Mouse (Mus musculus): ENCODE measurements at regions not wholly inside any gene's neighbourhood (a gene's known extent, or its start where the extent isn't known, plus 50 kb on each side); places are given as distances from the start of the nearest gene placed in this dataset.

DNA sequence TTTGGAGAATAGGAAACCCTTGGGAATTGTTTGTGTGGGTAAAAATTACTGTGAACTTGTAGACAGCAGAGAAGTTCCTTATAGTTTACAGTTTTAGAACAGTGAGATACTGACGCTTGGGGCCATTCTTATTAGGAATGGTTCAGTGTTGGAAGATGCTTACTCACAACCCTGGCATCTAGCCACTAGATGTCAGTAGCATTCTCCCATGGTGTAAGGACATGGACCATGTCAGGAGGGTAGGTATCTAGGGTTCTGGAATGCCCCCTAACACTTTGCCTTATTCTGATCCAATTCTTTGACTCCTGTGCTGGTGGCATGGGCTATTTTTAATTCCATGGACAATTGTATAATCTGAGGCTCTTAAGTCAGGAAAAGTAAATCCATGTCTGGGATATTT, 185.3 kb upstream of the Ccn2 start:
- H3K4me3 ChIP-seq (ENCODE audit: low read depth, low read length), result no peak overlapping the region
- ATAC-seq (ENCODE audit: low FRiP score), result no peak
- H3K4me1 ChIP-seq (replicated peaks; ENCODE audit: control insufficient read depth, insufficient read depth, low read length), result 0 out of 2 replicates have a peak, but pooled peaks cover 3% of the 10 kb centered on the region
- H3K9me3 ChIP-seq (ENCODE audit: control insufficient read depth, low read length), result no peaks in the 10 kb centered on the region
- H3K27ac ChIP-seq (ENCODE audit: low read depth, low read length), result no peak overlapping the region
- H3K27me3 ChIP-seq (ENCODE audit: control insufficient read depth, insufficient read depth, low read length), result no peaks in the 10 kb centered on the region
- DNase-seq (ENCODE audit: low spot score), result peak; percentile 36
- 51% methylated on average over 1 of the region's 1 CpGs for WGBS
- H3K9ac ChIP-seq (ENCODE audit: low read depth, low read length), result no peak overlapping the region
- no peaks in the 10 kb centered on the region for H3K36me3 ChIP-seq (ENCODE audit: control insufficient read depth, insufficient read depth, low read length)
- H3K4me2 ChIP-seq (replicated peaks; ENCODE audit: low read depth, low read length), result no peak overlapping the region

DNA sequence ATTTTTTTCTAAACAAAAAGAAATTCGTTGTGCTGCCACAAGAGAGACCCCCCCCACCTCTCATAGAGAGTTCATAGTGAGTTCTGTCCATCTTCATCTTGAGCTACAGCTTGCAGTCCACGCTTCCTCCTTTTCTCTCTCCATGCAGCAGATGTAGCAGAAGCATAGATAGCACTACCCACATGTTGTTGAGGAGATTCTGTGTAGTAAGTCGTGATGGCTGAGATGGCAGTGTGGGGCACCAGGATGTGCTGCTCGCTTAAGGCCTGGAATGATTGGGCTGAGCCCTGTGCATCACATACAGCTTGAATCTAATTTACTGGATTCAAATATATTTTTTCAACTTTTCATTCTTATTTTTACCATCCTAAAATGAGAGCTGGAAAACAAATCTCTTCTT, 184.4 kb upstream of the Ccn2 start:
- H3K4me2 ChIP-seq (replicated peaks; ENCODE audit: low read depth, low read length), result no peak overlapping the region
- H3K9me3 ChIP-seq (ENCODE audit: control insufficient read depth, low read length), result no peaks in the 10 kb centered on the region
- no peak overlapping the region for H3K4me3 ChIP-seq (ENCODE audit: low read depth, low read length)
- no peaks in the 10 kb centered on the region for H3K36me3 ChIP-seq (ENCODE audit: control insufficient read depth, insufficient read depth, low read length)
- ATAC-seq (ENCODE audit: low FRiP score) (no peak), DNase-seq (ENCODE audit: low spot score) (no peak)
- H3K9ac ChIP-seq (ENCODE audit: low read depth, low read length), result no peak overlapping the region
- H3K27ac ChIP-seq (ENCODE audit: low read depth, low read length), result no peak overlapping the region
- 83% methylated on average over 4 of the region's 4 CpGs for WGBS
- 0 out of 2 replicates have a peak, but pooled peaks cover 3% of the 10 kb centered on the region for H3K4me1 ChIP-seq (replicated peaks; ENCODE audit: control insufficient read depth, insufficient read depth, low read length)
- H3K27me3 ChIP-seq (ENCODE audit: control insufficient read depth, insufficient read depth, low read length), result no peaks in the 10 kb centered on the region

DNA sequence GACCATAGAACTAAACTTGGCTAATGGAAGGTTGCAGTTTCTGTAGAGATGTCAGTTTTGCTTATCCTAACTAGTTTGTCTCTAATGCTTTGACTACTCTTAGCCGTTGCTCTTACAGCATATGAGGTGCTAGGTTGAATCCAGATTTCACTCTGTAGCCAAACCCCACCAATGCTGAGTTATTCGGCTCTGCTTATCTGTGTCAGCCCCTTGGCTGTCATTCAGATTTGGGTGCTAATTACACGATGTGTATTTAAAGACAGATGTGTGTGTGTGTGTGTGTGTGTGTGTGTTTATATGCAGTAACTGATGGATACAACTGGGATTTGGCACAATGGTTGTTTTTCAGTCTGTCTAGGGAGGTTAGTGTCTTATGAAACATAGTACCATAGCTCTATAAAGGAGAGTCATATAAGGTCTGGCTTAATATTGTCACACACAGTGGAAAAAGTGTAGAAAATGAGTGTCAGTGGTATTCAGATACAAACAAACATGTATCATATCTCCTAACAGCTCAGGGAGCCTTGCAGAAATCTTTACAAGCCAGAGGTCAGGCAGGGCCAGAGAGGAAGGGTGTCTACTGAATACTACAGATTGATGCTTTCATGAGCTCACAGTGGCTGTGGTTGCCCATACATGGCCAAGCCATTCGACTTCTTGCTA, 172.6 kb upstream of the Ccn2 start:
- WGBS, result 84% methylated on average over 4 of the region's 4 CpGs
- DNase-seq (ENCODE audit: low spot score), result no peak
- Histone ChIP-seq H3K9ac (ENCODE audit: low read depth, low read length) (no peak overlapping the region), H3K9me3 (ENCODE audit: control insufficient read depth, low read length) (no peaks in the 10 kb centered on the region), H3K27ac (ENCODE audit: low read depth, low read length) (no peak overlapping the region), H3K4me1 (replicated peaks; ENCODE audit: control insufficient read depth, insufficient read depth, low read length) (no peaks in the 10 kb centered on the region), H3K4me3 (ENCODE audit: low read depth, low read length) (no peak overlapping the region), H3K4me2 (replicated peaks; ENCODE audit: low read depth, low read length) (no peak overlapping the region), H3K27me3 (ENCODE audit: control insufficient read depth, insufficient read depth, low read length) (no peaks in the 10 kb centered on the region), H3K36me3 (ENCODE audit: control insufficient read depth, insufficient read depth, low read length) (no peaks in the 10 kb centered on the region)
- no peak for ATAC-seq (ENCODE audit: low FRiP score)

DNA sequence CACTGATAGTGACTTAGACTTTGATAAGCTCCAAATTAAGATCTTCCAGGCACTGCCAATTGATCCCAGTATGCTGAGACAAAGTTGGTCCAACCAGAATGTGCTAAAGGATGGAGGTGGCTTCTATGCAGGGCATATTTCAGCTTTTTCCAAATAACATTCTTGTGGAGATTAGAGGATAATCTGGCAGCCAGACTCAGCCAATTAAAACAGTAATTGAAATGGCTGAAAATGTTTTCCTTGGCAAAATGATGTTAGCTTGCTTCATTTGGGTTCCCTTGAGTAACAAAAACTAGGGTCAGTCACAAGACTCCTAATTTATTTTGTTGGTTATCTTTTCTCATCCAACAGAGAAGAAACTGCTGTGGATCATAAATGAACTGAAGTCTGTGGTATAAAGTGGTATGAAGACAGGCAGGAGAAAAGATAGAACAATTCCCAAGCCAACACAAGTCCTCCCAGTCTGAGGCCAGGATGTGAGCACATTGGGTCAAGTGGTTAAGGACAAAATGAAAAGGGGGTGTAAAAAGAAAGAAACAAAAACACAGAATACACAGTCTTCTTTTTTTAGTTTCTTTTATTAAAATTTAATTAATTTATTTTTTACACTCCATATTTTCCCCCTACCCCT, 161.4 kb upstream of the Ccn2 start:
- no peak overlapping the region for H3K27ac ChIP-seq (ENCODE audit: low read depth, low read length)
- no peaks in the 10 kb centered on the region for H3K27me3 ChIP-seq (ENCODE audit: control insufficient read depth, insufficient read depth, low read length)
- no peak overlapping the region for H3K4me3 ChIP-seq (ENCODE audit: low read depth, low read length)
- H3K4me2 ChIP-seq (replicated peaks; ENCODE audit: low read depth, low read length), result no peak overlapping the region
- DNase-seq (ENCODE audit: low spot score), result no peak
- no peaks in the 10 kb centered on the region for H3K9me3 ChIP-seq (ENCODE audit: control insufficient read depth, low read length)
- H3K36me3 ChIP-seq (ENCODE audit: control insufficient read depth, insufficient read depth, low read length), result no peaks in the 10 kb centered on the region
- no peak for ATAC-seq (ENCODE audit: low FRiP score)
- no peak overlapping the region for H3K9ac ChIP-seq (ENCODE audit: low read depth, low read length)
- H3K4me1 ChIP-seq (replicated peaks; ENCODE audit: control insufficient read depth, insufficient read depth, low read length), result no peaks in the 10 kb centered on the region

DNA sequence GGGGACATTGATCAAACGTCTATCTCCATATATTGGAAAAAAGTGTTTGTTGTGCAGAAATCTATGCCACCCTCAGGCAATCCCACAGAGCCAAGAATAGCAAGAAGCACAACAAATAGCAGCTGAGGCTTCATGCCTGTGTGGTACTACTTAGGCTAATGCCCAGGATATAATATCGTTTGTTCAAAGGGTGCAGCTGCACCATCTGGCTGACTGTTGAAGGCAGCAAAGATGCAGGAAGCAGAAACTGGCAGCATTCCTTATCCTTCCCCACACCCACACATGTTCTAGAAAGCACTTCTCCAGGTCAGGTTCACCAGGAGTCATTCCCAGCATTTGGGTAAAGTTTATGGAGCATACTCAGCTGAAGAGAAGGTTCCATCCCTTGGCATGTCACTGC, 158.1 kb upstream of the Ccn2 start:
- Histone ChIP-seq H3K9ac (ENCODE audit: low read depth, low read length) (no peak overlapping the region), H3K4me3 (ENCODE audit: low read depth, low read length) (no peak overlapping the region), H3K4me2 (replicated peaks; ENCODE audit: low read depth, low read length) (no peak overlapping the region), H3K4me1 (replicated peaks; ENCODE audit: control insufficient read depth, insufficient read depth, low read length) (no peaks in the 10 kb centered on the region), H3K27me3 (ENCODE audit: control insufficient read depth, insufficient read depth, low read length) (no peaks in the 10 kb centered on the region), H3K36me3 (ENCODE audit: control insufficient read depth, insufficient read depth, low read length) (no peaks in the 10 kb centered on the region), H3K9me3 (ENCODE audit: control insufficient read depth, low read length) (no peaks in the 10 kb centered on the region), H3K27ac (ENCODE audit: low read depth, low read length) (no peak overlapping the region)
- ATAC-seq (ENCODE audit: low FRiP score) (no peak), DNase-seq (ENCODE audit: low spot score) (no peak)
- 78% methylated on average over 2 of the region's 2 CpGs for WGBS

DNA sequence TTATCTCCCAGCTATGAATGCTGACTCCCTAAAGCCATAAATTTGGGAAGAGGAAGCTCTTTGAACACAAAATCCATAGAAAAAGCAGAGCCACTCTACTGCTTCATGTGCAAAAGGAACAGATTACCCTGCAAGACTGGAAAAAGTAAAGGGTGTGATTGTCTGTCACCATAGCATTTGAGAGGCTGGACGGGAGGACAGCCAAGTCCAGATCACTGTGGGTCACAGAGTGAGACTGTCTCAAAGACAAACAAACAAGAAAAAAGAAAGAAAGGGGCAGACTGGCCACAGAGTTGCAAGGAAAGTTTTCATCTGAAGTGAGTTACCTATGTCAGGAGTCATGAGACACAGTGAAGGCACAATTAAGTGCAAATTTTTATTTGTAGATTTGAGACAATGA, 150.7 kb upstream of the Ccn2 start:
- Histone ChIP-seq H3K4me3 (ENCODE audit: low read depth, low read length) (no peak overlapping the region), H3K4me2 (replicated peaks; ENCODE audit: low read depth, low read length) (no peak overlapping the region), H3K9me3 (ENCODE audit: control insufficient read depth, low read length) (no peaks in the 10 kb centered on the region), H3K36me3 (ENCODE audit: control insufficient read depth, insufficient read depth, low read length) (no peaks in the 10 kb centered on the region), H3K27ac (ENCODE audit: low read depth, low read length) (no peak overlapping the region), H3K27me3 (ENCODE audit: control insufficient read depth, insufficient read depth, low read length) (no peaks in the 10 kb centered on the region), H3K4me1 (replicated peaks; ENCODE audit: control insufficient read depth, insufficient read depth, low read length) (no peaks in the 10 kb centered on the region), H3K9ac (ENCODE audit: low read depth, low read length) (no peak overlapping the region)
- DNase-seq (ENCODE audit: low spot score) (no peak), ATAC-seq (ENCODE audit: low FRiP score) (no peak)
- 59% methylated on average over 1 of the region's 1 CpGs for WGBS

DNA sequence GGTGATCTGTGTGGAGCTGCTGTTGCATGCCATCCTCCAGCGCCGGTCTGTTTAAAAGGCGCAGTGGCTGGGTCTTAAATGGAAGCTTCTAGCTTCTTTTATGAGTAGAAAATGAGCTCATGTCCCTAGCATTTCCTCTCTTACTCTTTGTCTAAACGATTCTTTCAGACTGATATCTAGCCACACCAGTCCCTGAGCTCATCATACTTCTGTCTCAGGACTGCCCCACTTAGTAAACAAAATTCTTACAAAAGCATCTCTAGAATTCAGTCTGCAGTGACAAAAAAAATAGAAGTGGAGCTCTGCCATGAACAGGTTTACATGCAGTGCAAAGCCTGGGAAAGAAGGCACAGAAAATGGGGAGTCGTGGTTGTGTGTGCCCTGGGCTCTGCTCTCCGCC, 150.2 kb upstream of the Ccn2 start:
- Histone ChIP-seq H3K4me2 (replicated peaks; ENCODE audit: low read depth, low read length) (no peak overlapping the region), H3K4me3 (ENCODE audit: low read depth, low read length) (no peak overlapping the region), H3K27ac (ENCODE audit: low read depth, low read length) (no peak overlapping the region), H3K9me3 (ENCODE audit: control insufficient read depth, low read length) (no peaks in the 10 kb centered on the region), H3K27me3 (ENCODE audit: control insufficient read depth, insufficient read depth, low read length) (no peaks in the 10 kb centered on the region), H3K36me3 (ENCODE audit: control insufficient read depth, insufficient read depth, low read length) (no peaks in the 10 kb centered on the region), H3K9ac (ENCODE audit: low read depth, low read length) (no peak overlapping the region), H3K4me1 (replicated peaks; ENCODE audit: control insufficient read depth, insufficient read depth, low read length) (no peaks in the 10 kb centered on the region)
- 92% methylated on average over 6 of the region's 6 CpGs for WGBS
- ATAC-seq (ENCODE audit: low FRiP score) (no peak), DNase-seq (ENCODE audit: low spot score) (no peak)

DNA sequence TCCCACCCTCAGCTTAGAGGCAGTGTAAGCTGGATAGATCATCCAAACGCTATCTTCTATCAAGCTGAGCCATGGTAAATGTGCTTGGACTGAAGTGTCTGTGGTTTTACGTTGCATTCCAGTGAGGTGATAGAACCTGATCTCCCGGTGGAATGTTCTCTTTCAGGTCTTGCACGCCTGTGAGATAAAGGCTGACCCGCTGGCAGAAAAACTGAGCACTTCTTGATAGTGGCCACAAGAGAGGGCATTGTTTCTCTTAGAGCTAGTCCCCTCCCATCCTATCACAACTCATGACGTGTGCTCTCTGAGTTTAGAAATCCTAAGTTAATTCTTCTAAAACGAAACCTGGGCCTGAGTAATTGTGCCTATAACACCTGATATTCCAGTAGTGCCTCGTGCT, 149.1 kb upstream of the Ccn2 start:
- no peak overlapping the region for H3K27ac ChIP-seq (ENCODE audit: low read depth, low read length)
- WGBS, result 84% methylated on average over 8 of the region's 8 CpGs
- DNase-seq (ENCODE audit: low spot score) (no peak), ATAC-seq (ENCODE audit: low FRiP score) (no peak)
- no peaks in the 10 kb centered on the region for H3K9me3 ChIP-seq (ENCODE audit: control insufficient read depth, low read length)
- no peaks in the 10 kb centered on the region for H3K27me3 ChIP-seq (ENCODE audit: control insufficient read depth, insufficient read depth, low read length)
- H3K36me3 ChIP-seq (ENCODE audit: control insufficient read depth, insufficient read depth, low read length), result no peaks in the 10 kb centered on the region
- H3K9ac ChIP-seq (ENCODE audit: low read depth, low read length), result no peak overlapping the region
- H3K4me3 ChIP-seq (ENCODE audit: low read depth, low read length), result no peak overlapping the region
- H3K4me1 ChIP-seq (replicated peaks; ENCODE audit: control insufficient read depth, insufficient read depth, low read length), result no peaks in the 10 kb centered on the region
- no peak overlapping the region for H3K4me2 ChIP-seq (replicated peaks; ENCODE audit: low read depth, low read length)

DNA sequence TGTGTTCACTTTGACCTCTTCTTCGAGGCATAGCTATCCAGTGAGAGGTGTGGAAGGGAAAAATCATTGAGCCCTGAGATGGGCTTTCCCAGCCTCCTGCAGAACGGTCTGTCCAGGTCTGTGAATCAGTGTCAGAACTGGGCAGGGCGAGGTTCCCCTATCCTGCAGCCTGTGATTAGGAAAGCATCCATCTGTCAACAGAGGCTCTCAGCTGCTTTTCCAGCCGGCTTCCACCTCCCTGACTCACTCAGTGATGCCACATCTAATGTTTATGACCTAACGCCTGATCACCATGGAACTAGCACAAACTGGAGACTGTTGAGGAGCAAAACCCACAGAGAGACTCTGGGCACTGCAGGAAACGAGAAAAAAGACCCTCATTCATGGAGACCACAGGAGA, 148.1 kb upstream of the Ccn2 start:
- no peak for ATAC-seq (ENCODE audit: low FRiP score)

More for the DNA sequence above, 148.1 kb upstream of the Ccn2 start:
- H3K27ac ChIP-seq (ENCODE audit: low read depth, low read length), result no peak overlapping the region
- 67% methylated on average over 6 of the region's 6 CpGs for WGBS
- no peak overlapping the region for H3K4me2 ChIP-seq (replicated peaks; ENCODE audit: low read depth, low read length)
- H3K4me1 ChIP-seq (replicated peaks; ENCODE audit: control insufficient read depth, insufficient read depth, low read length), result no peaks in the 10 kb centered on the region
- H3K9me3 ChIP-seq (ENCODE audit: control insufficient read depth, low read length), result no peaks in the 10 kb centered on the region
- no peaks in the 10 kb centered on the region for H3K27me3 ChIP-seq (ENCODE audit: control insufficient read depth, insufficient read depth, low read length)
- no peak overlapping the region for H3K9ac ChIP-seq (ENCODE audit: low read depth, low read length)
- H3K4me3 ChIP-seq (ENCODE audit: low read depth, low read length), result no peak overlapping the region
- no peak for DNase-seq (ENCODE audit: low spot score)
- no peaks in the 10 kb centered on the region for H3K36me3 ChIP-seq (ENCODE audit: control insufficient read depth, insufficient read depth, low read length)

Measured in hindbrain, embryonic 11.5 days (tissue).